Mouse (Mus musculus) liver, postnatal 0 days (tissue): Measurements from ENCODE around the gene Klhdc9. TPM values are rescaled to one million over a fixed set of nuclear protein-coding genes. Genes with fewer than 3 reads are reported as not detected.

ENCODE experiments used
- ATAC-seq: fragments of 200-750 bp; cut with Nextera tagmentation; 2 replicates; pipeline ENCODE4 v1.8.0; 2017; ENCODE audit warnings: mild to moderate bottlenecking, moderate library complexity
- DNase-seq: peaks from one replicate; pipeline ENCODE4 v3.0.0-alpha.2; 2016
- H3K27ac ChIP-seq: fragments of 300-500 bp; sonication (generic); 2 replicates; pipeline ENCODE4 v1.5.1; 2014; ENCODE audit warnings: antibody characterized with exemption, moderate library complexity, mild to moderate bottlenecking, low read depth
- H3K27me3 ChIP-seq: fragments of 300-500 bp; sonication (generic); 2 replicates; pipeline ENCODE4 v1.6.1; 2014; ENCODE audit warnings: low read length, control low read depth, mixed read lengths; ENCODE audit not compliant: insufficient read depth
- H3K36me3 ChIP-seq: fragments of 300-500 bp; sonication (generic); replicated peaks from 2 replicates; pipeline ENCODE4 v1.6.1; 2014; ENCODE audit warnings: mild to moderate bottlenecking, control low read depth, low read length, moderate library complexity, mixed read lengths; ENCODE audit not compliant: insufficient read depth
- H3K4me1 ChIP-seq: fragments of 300-500 bp; sonication (generic); 2 replicates; pipeline ENCODE4 v1.6.1; 2014; ENCODE audit warnings: antibody characterized with exemption, mild to moderate bottlenecking, control low read depth; ENCODE audit not compliant: insufficient read depth
- H3K4me2 ChIP-seq: fragments of 300-500 bp; sonication (generic); 2 replicates; pipeline ENCODE4 v1.6.1; 2014; ENCODE audit warnings: low read depth, mild to moderate bottlenecking, low read length, moderate library complexity, mixed read lengths
- H3K4me3 ChIP-seq: fragments of 300-500 bp; sonication (generic); 2 replicates; pipeline ENCODE4 v1.5.1; 2014; ENCODE audit warnings: low read depth, low read length
- H3K9ac ChIP-seq: fragments of 300-500 bp; sonication (generic); replicated peaks from 2 replicates; pipeline ENCODE4 v1.6.1; 2014; ENCODE audit warnings: mild to moderate bottlenecking, moderate library complexity
- H3K9me3 ChIP-seq: fragments of 300-500 bp; sonication (generic); 2 replicates; pipeline ENCODE4 v1.6.1; 2016; ENCODE audit warnings: mild to moderate bottlenecking, control low read depth, low read length, mixed read lengths
- CTCF ChIP-seq: sonication (generic); IDR thresholded peaks from 2 replicates; pipeline ENCODE4 v1.5.1; 2016; ENCODE audit warnings: antibody characterized with exemption, low read depth
- EP300 ChIP-seq: IDR thresholded peaks from 2 replicates; pipeline ENCODE4 v1.6.1; 2016; ENCODE audit warnings: antibody characterized with exemption, low read depth, mild to moderate bottlenecking
- WGBS: fragments of 180-500 bp; shearing (Covaris S2); extraction: QIAGEN DNeasy Blood & Tissue Kit; methylation state at CpG from one replicate; pipeline ENCODE4 v1.1.7; 2014; ENCODE audit not compliant: insufficient replicate concordance; 5-methylcytosine and 5-hydroxymethylcytosine counted together
- polyA plus RNA-seq: library from polyadenylated mRNA; unstranded; fragments of >200 nt; fragmentation: Nextera tagmentation; extraction: Ambion mirVana; gene quantifications from 2 replicates; pipeline ENCODE4 v1.2.1, GENCODE M21; 2015

Klhdc9 gene
- polyA plus RNA-seq, 1 experiment from 2014 or later, result 0.59 TPM

DNA sequence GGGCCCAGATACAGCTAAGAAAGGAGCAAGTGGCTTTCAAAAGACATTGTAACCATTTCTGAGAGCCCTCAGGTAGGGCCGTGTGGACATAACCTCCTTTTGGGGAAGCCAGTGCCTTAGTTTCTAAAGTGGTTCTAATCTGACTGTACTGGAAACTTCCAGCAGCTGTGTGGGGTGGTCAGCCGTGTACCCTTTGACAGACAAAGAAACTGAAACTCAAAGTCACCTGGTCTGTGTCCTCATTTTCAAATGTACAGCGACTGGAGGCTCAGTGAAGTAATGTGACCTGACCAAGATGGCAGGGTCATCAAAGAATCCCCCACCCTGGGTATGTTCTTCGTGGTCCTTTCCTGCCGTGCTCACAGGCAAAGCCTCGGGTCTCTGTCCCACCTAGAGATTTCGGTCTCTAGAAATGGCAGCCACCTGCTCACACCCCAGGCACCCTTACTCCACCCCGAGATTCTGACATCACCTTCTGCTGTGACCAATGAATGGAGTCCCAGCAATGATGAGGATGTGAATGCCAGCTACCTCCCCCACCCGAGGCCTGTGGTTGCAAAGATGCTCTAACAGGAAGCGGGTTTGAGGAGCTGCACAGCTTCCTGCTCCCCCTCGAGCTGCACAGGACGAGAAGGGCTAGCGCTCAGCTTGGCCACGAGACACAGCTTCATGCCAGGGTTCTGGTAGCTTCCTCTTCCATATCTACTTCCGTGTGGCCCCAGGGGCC is 27.9 kb upstream of the Klhdc9 start, which contains the start of gene Arhgap30:
Gene Arhgap30 (plus strand): TSS at position 579 of the 727 bp plus-strand sequence.
- H3K27me3 ChIP-seq, result no peaks in the 10 kb centered on the region
- H3K9ac ChIP-seq, result peak within 1 kb of the TSS; percentile 66
- H3K27ac ChIP-seq, result peak within 1 kb of the TSS; percentile 95
- ATAC-seq (peak; percentile 78), DNase-seq (peak; percentile 81)
- TF ChIP-seq CTCF (no peak), EP300 (no peak)
- 32% methylated on average over 15 of the region's 15 CpGs for WGBS
- peak within 1 kb of the TSS; percentile 56 for H3K4me3 ChIP-seq
- H3K4me1 ChIP-seq, result no peaks in the 10 kb centered on the region
- H3K4me2 ChIP-seq, result peak within 1 kb of the TSS; percentile 67
- H3K36me3 ChIP-seq, result no peaks in the 10 kb centered on the region
- no peaks in the 10 kb centered on the region for H3K9me3 ChIP-seq

GRCm38 (mm10) chr1:171387099-171387498 is 26.5 kb upstream of the Klhdc9 start:
- WGBS, result 58% methylated on average over 6 of the region's 6 CpGs
- no peak for DNase-seq
- no peaks in the 10 kb centered on the region for H3K27me3 ChIP-seq
- no peak overlapping the region for H3K4me3 ChIP-seq
- H3K36me3 ChIP-seq, result no peaks in the 10 kb centered on the region
- H3K27ac ChIP-seq, result no peak overlapping the region
- no peak overlapping the region for H3K4me2 ChIP-seq
- no peak overlapping the region for H3K9ac ChIP-seq
- 0 out of 2 replicates have a peak, but pooled peaks cover 3% of the 10 kb centered on the region for H3K4me1 ChIP-seq
- TF ChIP-seq EP300 (no peak), CTCF (peak; percentile 61)
- no peak for ATAC-seq
- H3K9me3 ChIP-seq, result no peaks in the 10 kb centered on the region

- H3K27me3 ChIP-seq, result 0 out of 2 replicates have a peak, but pooled peaks cover 8% of the 10 kb centered on the region
- ATAC-seq (no peak), DNase-seq (no peak)
- peaks cover 5% of the 10 kb centered on the region for H3K4me1 ChIP-seq
- WGBS, result 68% methylated on average over 9 of the region's 9 CpGs
- H3K36me3 ChIP-seq, result no peaks in the 10 kb centered on the region
- H3K4me3 ChIP-seq, result no peak overlapping the region
- no peak overlapping the region for H3K9ac ChIP-seq
- TF ChIP-seq CTCF (peak; percentile 35; the same call in 1 of the 2 replicates), EP300 (no peak)
- H3K27ac ChIP-seq, result no peak overlapping the region
- no peak overlapping the region for H3K4me2 ChIP-seq
- no peaks in the 10 kb centered on the region for H3K9me3 ChIP-seq
Observed at GRCm38 (mm10) chr1:171385171-171385570, 24.6 kb upstream of the Klhdc9 start.

DNA sequence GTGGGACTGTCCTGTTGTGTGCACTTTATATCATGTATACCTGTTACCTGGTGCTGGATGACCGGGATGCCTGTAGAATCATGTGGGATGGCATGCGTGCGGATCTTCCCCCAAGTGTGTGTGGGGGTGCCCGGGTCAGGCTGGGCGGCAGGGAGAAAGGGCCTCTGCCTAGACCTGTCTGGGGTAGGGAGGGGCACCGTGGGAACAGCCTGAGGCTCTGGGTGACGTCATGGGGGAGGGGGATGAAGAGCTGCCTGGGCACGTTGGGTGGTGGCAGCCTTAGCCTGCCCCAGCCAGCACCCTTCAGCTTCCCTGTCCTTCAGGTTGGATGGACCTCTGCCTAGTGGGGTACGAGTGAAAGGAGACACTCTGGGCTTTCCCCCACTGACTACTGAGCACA is 23.8 kb upstream of the Klhdc9 start:
- Histone ChIP-seq H3K4me2 (no peak overlapping the region), H3K9me3 (no peaks in the 10 kb centered on the region), H3K27me3 (0 out of 2 replicates have a peak, but pooled peaks cover 11% of the 10 kb centered on the region), H3K4me1 (peaks cover 11% of the 10 kb centered on the region), H3K27ac (no peak overlapping the region), H3K4me3 (no peak overlapping the region), H3K36me3 (no peaks in the 10 kb centered on the region), H3K9ac (no peak overlapping the region)
- DNase-seq (no peak), ATAC-seq (no peak)
- TF ChIP-seq EP300 (no peak), CTCF (no peak)
- 64% methylated on average over 9 of the region's 9 CpGs for WGBS

DNA sequence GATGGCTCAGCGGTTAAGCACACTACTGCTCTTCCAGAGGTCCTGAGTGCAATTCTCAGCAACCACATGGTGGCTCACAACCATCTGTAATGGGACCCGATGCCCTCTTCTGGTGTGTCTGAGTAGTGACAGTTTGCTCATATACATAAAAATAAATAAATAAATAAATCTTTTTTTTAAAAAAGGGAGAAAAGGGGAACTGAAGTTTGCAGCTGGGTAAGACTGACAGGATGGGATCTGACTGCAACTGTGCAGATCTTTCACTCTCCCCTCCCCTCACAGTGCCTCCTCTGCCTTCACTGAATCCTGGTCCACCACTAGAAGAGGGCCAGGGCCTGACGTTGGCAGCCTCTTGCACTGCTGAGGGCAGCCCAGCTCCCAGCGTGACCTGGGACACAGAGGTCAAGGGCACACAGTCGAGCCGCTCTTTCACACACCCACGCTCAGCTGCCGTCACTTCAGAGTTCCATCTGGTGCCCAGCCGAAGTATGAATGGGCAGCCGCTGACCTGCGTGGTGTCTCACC is 21.6 kb upstream of the Klhdc9 start:
- TF ChIP-seq EP300, result no peak
- peak; percentile 28 for TF ChIP-seq CTCF
- 65% methylated on average over 11 of the region's 11 CpGs for WGBS
- H3K27ac ChIP-seq, result no peak overlapping the region
- H3K27me3 ChIP-seq, result 0 out of 2 replicates have a peak, but pooled peaks cover 13% of the 10 kb centered on the region
- H3K4me2 ChIP-seq, result no peak overlapping the region
- DNase-seq, result no peak
- no peak for ATAC-seq
- no peaks in the 10 kb centered on the region for H3K36me3 ChIP-seq
- H3K9me3 ChIP-seq, result no peaks in the 10 kb centered on the region
- no peak overlapping the region for H3K9ac ChIP-seq
- no peak overlapping the region for H3K4me3 ChIP-seq
- peaks cover 11% of the 10 kb centered on the region for H3K4me1 ChIP-seq

DNA sequence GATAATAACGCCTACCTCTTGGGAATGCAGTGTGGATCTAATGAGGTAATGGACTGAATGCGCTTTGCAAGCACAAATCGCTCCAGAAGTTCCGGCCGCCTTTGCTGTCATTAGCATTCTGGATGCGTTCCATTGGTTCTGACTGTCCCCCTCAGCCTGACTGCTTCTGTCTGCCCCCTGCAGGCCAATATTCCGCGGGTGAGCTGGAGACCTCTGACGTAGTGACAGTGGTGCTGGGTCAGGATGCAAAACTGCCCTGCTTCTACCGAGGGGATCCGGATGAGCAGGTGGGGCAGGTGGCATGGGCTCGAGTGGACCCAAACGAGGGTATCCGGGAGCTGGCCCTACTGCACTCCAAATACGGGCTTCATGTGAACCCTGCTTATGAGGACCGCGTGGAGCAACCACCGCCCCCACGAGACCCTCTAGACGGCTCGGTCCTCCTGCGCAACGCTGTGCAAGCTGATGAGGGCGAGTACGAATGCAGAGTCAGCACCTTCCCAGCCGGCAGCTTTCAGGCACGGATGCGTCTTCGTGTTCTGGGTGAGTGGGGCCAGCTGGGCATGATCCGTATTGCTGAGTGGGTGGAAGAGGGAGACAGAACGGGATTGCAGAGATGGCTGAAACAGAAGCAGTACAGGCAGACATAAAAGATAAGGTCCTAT is 19.5 kb upstream of the Klhdc9 start:
- 0 out of 2 replicates have a peak, but pooled peaks cover 13% of the 10 kb centered on the region for H3K27me3 ChIP-seq
- ATAC-seq, result peak; percentile 81
- DNase-seq, result peak; percentile 83
- no peak overlapping the region for H3K4me3 ChIP-seq
- no peaks in the 10 kb centered on the region for H3K9me3 ChIP-seq
- WGBS, result 4% methylated on average over 31 of the region's 31 CpGs
- H3K4me1 ChIP-seq, result peaks cover 11% of the 10 kb centered on the region
- H3K27ac ChIP-seq, result no peak overlapping the region
- no peaks in the 10 kb centered on the region for H3K36me3 ChIP-seq
- H3K9ac ChIP-seq, result peak overlapping the region; percentile 13; the same call in 1 of the 2 replicates
- TF ChIP-seq CTCF (peak; percentile 86), EP300 (no peak)
- H3K4me2 ChIP-seq, result peak overlapping the region; percentile 58
